Mouse (Mus musculus): ENCODE measurements around the gene Pea15a. TPM values are rescaled to one million over a fixed set of nuclear protein-coding genes. Genes with fewer than 3 reads are reported as not detected.

Pea15a gene
- polyA plus RNA-seq, 1 experiment = 572 TPM

- no peaks in the 10 kb centered on the region for H3K4me1 ChIP-seq (ENCODE audit: control insufficient read depth, insufficient read depth, low read length)
- DNase-seq = no peak
- TF ChIP-seq POLR2A (IDR thresholded peaks at IDR 0.05; ENCODE audit: borderline replicate concordance, insufficient read depth, low read length) (no peak), CTCF (IDR thresholded peaks at IDR 0.05; ENCODE audit: borderline replicate concordance, insufficient read depth, low read depth, low read length) (no peak)
- no peak overlapping the region for H3K27ac ChIP-seq (ENCODE audit: insufficient read depth, low read length)
- H3K27me3 ChIP-seq (ENCODE audit: control insufficient read depth, insufficient read depth, low read length) = no peaks in the 10 kb centered on the region
- 92% methylated on average over 1 of the region's 1 CpGs for WGBS
- H3K4me3 ChIP-seq (replicated peaks; ENCODE audit: insufficient read depth, low read depth, low read length) = no peak overlapping the region
Observed at GRCm38 (mm10) chr1:172229215-172229614, 22.6 kb upstream of the Pea15a start.

GRCm38 (mm10) chr1:172228209-172228608 is 21.6 kb upstream of the Pea15a start:
- no peaks in the 10 kb centered on the region for H3K27me3 ChIP-seq (ENCODE audit: control insufficient read depth, insufficient read depth, low read length)
- no peak overlapping the region for H3K27ac ChIP-seq (ENCODE audit: insufficient read depth, low read length)
- DNase-seq = peak; percentile 66 to 74
- 10% methylated on average over 2 of the region's 2 CpGs for WGBS
- no peaks in the 10 kb centered on the region for H3K4me1 ChIP-seq (ENCODE audit: control insufficient read depth, insufficient read depth, low read length)
- no peak overlapping the region for H3K4me3 ChIP-seq (replicated peaks; ENCODE audit: insufficient read depth, low read depth, low read length)
- no peak for TF ChIP-seq CTCF (IDR thresholded peaks at IDR 0.05; ENCODE audit: borderline replicate concordance, insufficient read depth, low read depth, low read length)
- TF ChIP-seq POLR2A (IDR thresholded peaks at IDR 0.05; ENCODE audit: borderline replicate concordance, insufficient read depth, low read length) = no peak

GRCm38 (mm10) chr1:172221297-172222063 is 14.9 kb upstream of the Pea15a start:
- H3K27ac ChIP-seq (ENCODE audit: insufficient read depth, low read length) = no peak overlapping the region

GRCm38 (mm10) chr1:172220414-172220813 is 13.8 kb upstream of the Pea15a start:
- Histone ChIP-seq H3K4me1 (ENCODE audit: control insufficient read depth, insufficient read depth, low read length) (peaks cover 24% of the 10 kb centered on the region), H3K4me3 (replicated peaks; ENCODE audit: insufficient read depth, low read depth, low read length) (no peak overlapping the region), H3K27ac (ENCODE audit: insufficient read depth, low read length) (no peak overlapping the region), H3K27me3 (ENCODE audit: control insufficient read depth, insufficient read depth, low read length) (no peaks in the 10 kb centered on the region)
- 28% methylated on average over 10 of the region's 10 CpGs for WGBS
- no peak for TF ChIP-seq POLR2A (IDR thresholded peaks at IDR 0.05; ENCODE audit: borderline replicate concordance, insufficient read depth, low read length)
- TF ChIP-seq CTCF (IDR thresholded peaks at IDR 0.05; ENCODE audit: borderline replicate concordance, insufficient read depth, low read depth, low read length) = no peak
- DNase-seq = no peak

More at GRCm38 (mm10) chr1:172221297-172222063, 14.9 kb upstream of the Pea15a start:
- TF ChIP-seq CTCF (IDR thresholded peaks at IDR 0.05; ENCODE audit: borderline replicate concordance, insufficient read depth, low read depth, low read length) = no peak
- TF ChIP-seq POLR2A (IDR thresholded peaks at IDR 0.05; ENCODE audit: borderline replicate concordance, insufficient read depth, low read length) = no peak
- no peak for DNase-seq
- H3K27me3 ChIP-seq (ENCODE audit: control insufficient read depth, insufficient read depth, low read length) = no peaks in the 10 kb centered on the region
- 74% methylated on average over 11 of the region's 11 CpGs for WGBS
- no peak overlapping the region for H3K4me3 ChIP-seq (replicated peaks; ENCODE audit: insufficient read depth, low read depth, low read length)
- H3K4me1 ChIP-seq (ENCODE audit: control insufficient read depth, insufficient read depth, low read length) = peaks cover 24% of the 10 kb centered on the region

GRCm38 (mm10) chr1:172219451-172220406 is 13.1 kb upstream of the Pea15a start, which contains the start of gene Casq1:
Casq1 (minus strand) TSS chr1:172219868.
- WGBS = 76% methylated on average over 19 of the region's 19 CpGs
- no peaks in the 10 kb centered on the region for H3K27me3 ChIP-seq (ENCODE audit: control insufficient read depth, insufficient read depth, low read length)
- H3K27ac ChIP-seq (ENCODE audit: insufficient read depth, low read length) = no peak within 1 kb of the TSS
- no peak for TF ChIP-seq CTCF (IDR thresholded peaks at IDR 0.05; ENCODE audit: borderline replicate concordance, insufficient read depth, low read depth, low read length)
- no peak for TF ChIP-seq POLR2A (IDR thresholded peaks at IDR 0.05; ENCODE audit: borderline replicate concordance, insufficient read depth, low read length)
- peaks cover 24% of the 10 kb centered on the region for H3K4me1 ChIP-seq (ENCODE audit: control insufficient read depth, insufficient read depth, low read length)
- H3K4me3 ChIP-seq (replicated peaks; ENCODE audit: insufficient read depth, low read depth, low read length) = no peak within 1 kb of the TSS
- DNase-seq = no peak

- TF ChIP-seq CTCF (IDR thresholded peaks at IDR 0.05; ENCODE audit: borderline replicate concordance, insufficient read depth, low read depth, low read length) (no peak), POLR2A (IDR thresholded peaks at IDR 0.05; ENCODE audit: borderline replicate concordance, insufficient read depth, low read length) (no peak)
- Histone ChIP-seq H3K4me3 (replicated peaks; ENCODE audit: insufficient read depth, low read depth, low read length) (no peak overlapping the region), H3K27me3 (ENCODE audit: control insufficient read depth, insufficient read depth, low read length) (no peaks in the 10 kb centered on the region), H3K27ac (ENCODE audit: insufficient read depth, low read length) (no peak overlapping the region), H3K4me1 (ENCODE audit: control insufficient read depth, insufficient read depth, low read length) (peaks cover 24% of the 10 kb centered on the region)
- no peak for DNase-seq
- 79% methylated on average over 15 of the region's 15 CpGs for WGBS
Observed at GRCm38 (mm10) chr1:172218164-172218910, 11.7 kb upstream of the Pea15a start.

GRCm38 (mm10) chr1:172217148-172217547 is 10.5 kb upstream of the Pea15a start:
- no peak overlapping the region for H3K4me3 ChIP-seq (replicated peaks; ENCODE audit: insufficient read depth, low read depth, low read length)
- WGBS = under 1% methylated on average over 5 of the region's 5 CpGs
- no peaks in the 10 kb centered on the region for H3K27me3 ChIP-seq (ENCODE audit: control insufficient read depth, insufficient read depth, low read length)
- TF ChIP-seq CTCF (IDR thresholded peaks at IDR 0.05; ENCODE audit: borderline replicate concordance, insufficient read depth, low read depth, low read length) = peak; percentile 91
- TF ChIP-seq POLR2A (IDR thresholded peaks at IDR 0.05; ENCODE audit: borderline replicate concordance, insufficient read depth, low read length) = no peak
- peaks cover 24% of the 10 kb centered on the region for H3K4me1 ChIP-seq (ENCODE audit: control insufficient read depth, insufficient read depth, low read length)
- DNase-seq = peak; percentile 86 to 90
- H3K27ac ChIP-seq (ENCODE audit: insufficient read depth, low read length) = no peak overlapping the region
